Mouse (Mus musculus) kidney, adult 2 months (tissue): ENCODE results near the gene Lyzl4. TPM values are rescaled to one million over a fixed set of nuclear protein-coding genes. Genes with fewer than 3 reads are reported as not detected.

Experiments used
- DNase-seq: peaks from one replicate; pipeline ENCODE4 v3.0.0; 2021
- H3K27ac ChIP-seq: fragments of 200-500 bp; 2 replicates; pipeline ENCODE4 v1.5.1; 2012; ENCODE audit warnings: low read depth, low read length, control low read depth, inconsistent platforms; ENCODE audit not compliant: insufficient read depth
- H3K27me3 ChIP-seq: fragments of 200-500 bp; replicated peaks from 2 replicates; pipeline ENCODE4 v1.6.1; 2012; ENCODE audit warnings: mild to moderate bottlenecking, moderate library complexity, low read length, inconsistent platforms; ENCODE audit not compliant: control insufficient read depth, insufficient read depth
- H3K36me3 ChIP-seq: fragments of 200-500 bp; 2 replicates; pipeline ENCODE4 v1.6.1; 2012; ENCODE audit warnings: mild to moderate bottlenecking, moderate library complexity, low read length, inconsistent platforms; ENCODE audit not compliant: control insufficient read depth, insufficient read depth
- H3K4me1 ChIP-seq: fragments of 200-500 bp; 2 replicates; pipeline ENCODE4 v1.6.1; 2011; ENCODE audit warnings: low read length; ENCODE audit not compliant: control insufficient read depth, insufficient read depth
- H3K4me3 ChIP-seq: fragments of 200-500 bp; 2 replicates; pipeline ENCODE4 v1.5.1; 2011; ENCODE audit warnings: mild to moderate bottlenecking, low read depth, low read length, control low read depth; ENCODE audit not compliant: insufficient read depth
- CTCF ChIP-seq: fragments of 200-500 bp; conservative IDR thresholded peaks from 2 replicates; pipeline ENCODE4 v1.5.1; 2011; ENCODE audit warnings: low read depth, mild to moderate bottlenecking, control low read depth, low read length, moderate library complexity, mixed read lengths; ENCODE audit not compliant: insufficient read depth, insufficient read length
- POLR2A ChIP-seq: fragments of 200-500 bp; IDR thresholded peaks from one replicate; pipeline ENCODE4 v1.6.1; 2011; ENCODE audit warnings: low read depth, low read length, control low read depth
- WGBS: fragments of 180-500 bp; shearing (Covaris S2); methylation state at CpG from one replicate; pipeline ENCODE4 v1.1.7; 2018; 5-methylcytosine and 5-hydroxymethylcytosine counted together
- polyA plus RNA-seq: library from polyadenylated mRNA; depleted of rRNA; stranded (reverse); fragments of >200 nt; gene quantifications from 2 replicates; pipeline ENCODE4 v1.2.3, GENCODE M21; 2012

The Lyzl4 gene
- polyA plus RNA-seq, 1 experiment, result 0.11 TPM

GRCm38 (mm10) chr9:121555395-121556000, 86.4 kb downstream of the Lyzl4 start:
- no peaks in the 10 kb centered on the region for H3K36me3 ChIP-seq
- peak; percentile 56 for DNase-seq
- no peak overlapping the region for H3K27ac ChIP-seq
- H3K4me1 ChIP-seq, result no peaks in the 10 kb centered on the region
- H3K4me3 ChIP-seq, result no peak overlapping the region
- 55% methylated on average over 9 of the region's 9 CpGs for WGBS
- H3K27me3 ChIP-seq, result no peaks in the 10 kb centered on the region
- TF ChIP-seq POLR2A (no peak), CTCF (no peak)

GRCm38 (mm10) chr9:121553643-121554042, 88.3 kb downstream of the Lyzl4 start:
- no peak for DNase-seq
- H3K27me3 ChIP-seq, result no peaks in the 10 kb centered on the region
- no peaks in the 10 kb centered on the region for H3K36me3 ChIP-seq
- no peaks in the 10 kb centered on the region for H3K4me1 ChIP-seq
- TF ChIP-seq CTCF, result no peak
- no peak for TF ChIP-seq POLR2A
- H3K4me3 ChIP-seq, result no peak overlapping the region
- 64% methylated on average over 4 of the region's 4 CpGs for WGBS
- no peak overlapping the region for H3K27ac ChIP-seq

GRCm38 (mm10) chr9:121550327-121550771, 91.5 kb downstream of the Lyzl4 start:
- no peak for DNase-seq
- Histone ChIP-seq H3K4me1 (no peaks in the 10 kb centered on the region), H3K27ac (no peak overlapping the region), H3K4me3 (no peak overlapping the region), H3K36me3 (no peaks in the 10 kb centered on the region), H3K27me3 (no peaks in the 10 kb centered on the region)
- no peak for TF ChIP-seq POLR2A
- no peak for TF ChIP-seq CTCF
- 83% methylated on average over 5 of the region's 5 CpGs for WGBS

- no peaks in the 10 kb centered on the region for H3K27me3 ChIP-seq
- no peak for TF ChIP-seq CTCF
- no peak for TF ChIP-seq POLR2A
- no peak for DNase-seq
- no peak overlapping the region for H3K27ac ChIP-seq
- H3K36me3 ChIP-seq, result no peaks in the 10 kb centered on the region
- no peak overlapping the region for H3K4me3 ChIP-seq
- H3K4me1 ChIP-seq, result no peaks in the 10 kb centered on the region
Observed at GRCm38 (mm10) chr9:121549444-121549843, 92.5 kb downstream of the Lyzl4 start.

GRCm38 (mm10) chr9:121549010-121549409, 92.9 kb downstream of the Lyzl4 start:
- Histone ChIP-seq H3K4me3 (no peak overlapping the region), H3K27me3 (no peaks in the 10 kb centered on the region)
- 64% methylated on average over 5 of the region's 5 CpGs for WGBS

GRCm38 (mm10) chr9:121547431-121547830, 94.5 kb downstream of the Lyzl4 start:
- Histone ChIP-seq H3K36me3 (no peaks in the 10 kb centered on the region), H3K4me3 (no peak overlapping the region), H3K27ac (no peak overlapping the region), H3K4me1 (no peaks in the 10 kb centered on the region), H3K27me3 (no peaks in the 10 kb centered on the region)
- TF ChIP-seq POLR2A (no peak), CTCF (no peak)
- DNase-seq, result no peak
- 66% methylated on average over 4 of the region's 4 CpGs for WGBS

More at GRCm38 (mm10) chr9:121549010-121549409, 92.9 kb downstream of the Lyzl4 start:
- no peak for TF ChIP-seq POLR2A
- no peak for TF ChIP-seq CTCF
- Histone ChIP-seq H3K4me1 (no peaks in the 10 kb centered on the region), H3K27ac (no peak overlapping the region), H3K36me3 (no peaks in the 10 kb centered on the region)
- no peak for DNase-seq

- no peaks in the 10 kb centered on the region for H3K27me3 ChIP-seq
- DNase-seq, result no peak
- no peaks in the 10 kb centered on the region for H3K4me1 ChIP-seq
- TF ChIP-seq CTCF, result no peak
- TF ChIP-seq POLR2A, result no peak
- no peaks in the 10 kb centered on the region for H3K36me3 ChIP-seq
- H3K4me3 ChIP-seq, result no peak overlapping the region
- H3K27ac ChIP-seq, result peak overlapping the region; percentile 52; the same call in 1 of the 2 replicates
Observed at GRCm38 (mm10) chr9:121541530-121541929, 100.4 kb downstream of the Lyzl4 start.

- Histone ChIP-seq H3K4me1 (no peaks in the 10 kb centered on the region), H3K4me3 (no peak overlapping the region), H3K36me3 (no peaks in the 10 kb centered on the region), H3K27ac (no peak overlapping the region), H3K27me3 (no peaks in the 10 kb centered on the region; the same call in 1 of the 2 replicates)
- no peak for TF ChIP-seq POLR2A
- TF ChIP-seq CTCF, result no peak
- DNase-seq, result no peak
- 80% methylated on average over 9 of the region's 9 CpGs for WGBS
Observed at GRCm38 (mm10) chr9:121532626-121533025, 109.3 kb downstream of the Lyzl4 start.
